Mouse (Mus musculus): ENCODE results near the gene Gm20683. TPM values are rescaled to one million over a fixed set of nuclear protein-coding genes. Genes with fewer than 3 reads are reported as not detected.
A peak's percentile ranks its signal among the peaks of the same experiment; 100 is the strongest.

Gene Gm20683
- polyA plus RNA-seq, 1 experiment from 2014 or later, result 1.4 TPM

DNA sequence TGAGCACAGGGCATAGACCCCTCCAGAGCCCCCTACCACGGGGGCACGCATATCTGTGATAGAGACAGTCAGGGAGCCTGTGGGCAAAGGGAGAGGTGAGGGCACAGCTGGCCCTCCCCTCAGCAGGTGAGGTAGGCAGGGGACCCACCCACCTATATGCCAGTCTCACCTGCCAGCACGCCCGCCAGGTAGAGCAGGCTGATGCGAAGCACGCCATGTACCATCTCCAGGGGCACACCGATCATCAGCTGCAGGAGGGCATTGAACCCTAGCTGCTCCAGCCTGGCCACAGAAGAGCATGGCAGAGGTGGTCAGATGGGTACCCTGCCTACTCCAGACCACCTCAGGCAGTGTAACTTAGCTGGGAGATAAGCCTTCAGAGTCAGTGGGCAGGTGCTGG lies 6.3 kb downstream of the Gm20683 start:
- peak overlapping the region; percentile 99; the same call in 1 of the 2 replicates for H3K4me2 ChIP-seq (replicated peaks; ENCODE audit: low read depth, low read length)
- no peak overlapping the region for H3K9ac ChIP-seq (replicated peaks; ENCODE audit: low read depth, low read length)
- no peak for ATAC-seq (ENCODE audit: insufficient number of reproducible peaks, insufficient read depth, low FRiP score, low read depth)

GRCm38 (mm10) chr17:25834595-25835222 lies 6.9 kb downstream of the Gm20683 start:
- peak overlapping the region; percentile 99 for H3K4me2 ChIP-seq (replicated peaks; ENCODE audit: low read depth, low read length)
- H3K27me3 ChIP-seq (ENCODE audit: control insufficient read depth, insufficient read depth, low read length), result no peaks in the 10 kb centered on the region
- peak overlapping the region; percentile 81 for H3K4me3 ChIP-seq (ENCODE audit: low read depth, low read length)
- no peaks in the 10 kb centered on the region for H3K9me3 ChIP-seq (ENCODE audit: control insufficient read depth, low read depth, low read length)
- peaks cover 40% of the 10 kb centered on the region for H3K36me3 ChIP-seq (ENCODE audit: control insufficient read depth, insufficient read depth, low read length)
- no peak for ATAC-seq (ENCODE audit: insufficient number of reproducible peaks, insufficient read depth, low FRiP score, low read depth)
- peak overlapping the region; percentile 74; the same call in 1 of the 2 replicates for H3K9ac ChIP-seq (replicated peaks; ENCODE audit: low read depth, low read length)
- no peak overlapping the region for H3K27ac ChIP-seq (ENCODE audit: low read length)
- peaks cover 52% of the 10 kb centered on the region for H3K4me1 ChIP-seq (ENCODE audit: control insufficient read depth, insufficient read depth, low read length)
- 77% methylated on average over 12 of the region's 12 CpGs for WGBS

More for the DNA sequence above, 6.3 kb downstream of the Gm20683 start:
- Histone ChIP-seq H3K4me3 (ENCODE audit: low read depth, low read length) (no peak overlapping the region), H3K36me3 (ENCODE audit: control insufficient read depth, insufficient read depth, low read length) (peaks cover 42% of the 10 kb centered on the region), H3K27me3 (ENCODE audit: control insufficient read depth, insufficient read depth, low read length) (no peaks in the 10 kb centered on the region), H3K4me1 (ENCODE audit: control insufficient read depth, insufficient read depth, low read length) (peaks cover 48% of the 10 kb centered on the region), H3K9me3 (ENCODE audit: control insufficient read depth, low read depth, low read length) (no peaks in the 10 kb centered on the region), H3K27ac (ENCODE audit: low read length) (no peak overlapping the region)
- 90% methylated on average over 7 of the region's 7 CpGs for WGBS

DNA sequence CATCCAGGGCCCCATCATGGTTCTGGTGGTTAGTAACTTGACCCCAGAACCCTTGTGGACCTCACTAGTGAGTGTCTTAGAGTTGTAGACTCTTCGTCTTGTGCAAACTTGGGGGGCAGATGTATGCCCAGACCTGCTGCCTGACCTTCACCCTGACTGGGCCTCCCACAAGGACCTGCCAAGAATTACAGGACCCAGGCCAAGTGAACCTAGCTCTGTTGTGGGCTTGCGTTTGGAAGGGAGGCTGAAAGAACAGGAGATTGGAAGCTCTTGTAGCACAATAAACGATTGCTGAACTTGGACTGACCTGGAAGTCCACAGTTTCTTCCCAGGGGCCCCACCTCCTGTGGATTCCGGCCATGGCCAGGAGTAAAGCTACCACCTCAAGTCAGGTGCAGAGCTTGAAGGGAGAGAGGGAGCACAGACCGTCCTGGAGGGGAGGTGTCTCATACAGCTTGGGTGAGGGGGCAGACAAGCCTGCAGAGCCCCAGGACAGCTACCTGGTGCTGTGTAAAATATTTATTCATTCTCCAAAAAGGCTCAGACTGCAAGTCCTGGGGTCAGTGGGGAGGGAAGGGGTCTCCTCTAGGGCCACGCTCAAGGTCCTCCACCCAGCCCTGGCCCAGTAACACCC lies 7.5 kb downstream of the Gm20683 start:
- H3K4me2 ChIP-seq (replicated peaks; ENCODE audit: low read depth, low read length), result peak overlapping the region; percentile 99
- H3K4me3 ChIP-seq (ENCODE audit: low read depth, low read length), result peak overlapping the region; percentile 81
- H3K36me3 ChIP-seq (ENCODE audit: control insufficient read depth, insufficient read depth, low read length), result peaks cover 36% of the 10 kb centered on the region
- H3K4me1 ChIP-seq (ENCODE audit: control insufficient read depth, insufficient read depth, low read length), result peaks cover 55% of the 10 kb centered on the region
- ATAC-seq (ENCODE audit: insufficient number of reproducible peaks, insufficient read depth, low FRiP score, low read depth), result no peak
- WGBS, result 20% methylated on average over 6 of the region's 6 CpGs
- H3K27ac ChIP-seq (ENCODE audit: low read length), result peak overlapping the region; percentile 94; the same call in 1 of the 2 replicates
- H3K9ac ChIP-seq (replicated peaks; ENCODE audit: low read depth, low read length), result peak overlapping the region; percentile 74; the same call in 1 of the 2 replicates
- no peaks in the 10 kb centered on the region for H3K9me3 ChIP-seq (ENCODE audit: control insufficient read depth, low read depth, low read length)
- no peaks in the 10 kb centered on the region for H3K27me3 ChIP-seq (ENCODE audit: control insufficient read depth, insufficient read depth, low read length)

GRCm38 (mm10) chr17:25833291-25833663 lies 8.3 kb downstream of the Gm20683 start, which contains the start of gene Stub1:
TSS of gene Stub1 (minus strand) at chr17:25833404.
- under 1% methylated on average over 24 of the region's 24 CpGs for WGBS
- peak within 1 kb of the TSS; percentile 74 for H3K9ac ChIP-seq (replicated peaks; ENCODE audit: low read depth, low read length)
- H3K4me3 ChIP-seq (ENCODE audit: low read depth, low read length), result peak within 1 kb of the TSS; percentile 81
- ATAC-seq (ENCODE audit: insufficient number of reproducible peaks, insufficient read depth, low FRiP score, low read depth), result peak; percentile 66
- peaks cover 58% of the 10 kb centered on the region for H3K4me1 ChIP-seq (ENCODE audit: control insufficient read depth, insufficient read depth, low read length)
- peak within 1 kb of the TSS; percentile 94 for H3K27ac ChIP-seq (ENCODE audit: low read length)
- peaks cover 31% of the 10 kb centered on the region for H3K36me3 ChIP-seq (ENCODE audit: control insufficient read depth, insufficient read depth, low read length)
- no peaks in the 10 kb centered on the region for H3K27me3 ChIP-seq (ENCODE audit: control insufficient read depth, insufficient read depth, low read length)
- peak within 1 kb of the TSS; percentile 99 for H3K4me2 ChIP-seq (replicated peaks; ENCODE audit: low read depth, low read length)
- no peaks in the 10 kb centered on the region for H3K9me3 ChIP-seq (ENCODE audit: control insufficient read depth, low read depth, low read length)

DNA sequence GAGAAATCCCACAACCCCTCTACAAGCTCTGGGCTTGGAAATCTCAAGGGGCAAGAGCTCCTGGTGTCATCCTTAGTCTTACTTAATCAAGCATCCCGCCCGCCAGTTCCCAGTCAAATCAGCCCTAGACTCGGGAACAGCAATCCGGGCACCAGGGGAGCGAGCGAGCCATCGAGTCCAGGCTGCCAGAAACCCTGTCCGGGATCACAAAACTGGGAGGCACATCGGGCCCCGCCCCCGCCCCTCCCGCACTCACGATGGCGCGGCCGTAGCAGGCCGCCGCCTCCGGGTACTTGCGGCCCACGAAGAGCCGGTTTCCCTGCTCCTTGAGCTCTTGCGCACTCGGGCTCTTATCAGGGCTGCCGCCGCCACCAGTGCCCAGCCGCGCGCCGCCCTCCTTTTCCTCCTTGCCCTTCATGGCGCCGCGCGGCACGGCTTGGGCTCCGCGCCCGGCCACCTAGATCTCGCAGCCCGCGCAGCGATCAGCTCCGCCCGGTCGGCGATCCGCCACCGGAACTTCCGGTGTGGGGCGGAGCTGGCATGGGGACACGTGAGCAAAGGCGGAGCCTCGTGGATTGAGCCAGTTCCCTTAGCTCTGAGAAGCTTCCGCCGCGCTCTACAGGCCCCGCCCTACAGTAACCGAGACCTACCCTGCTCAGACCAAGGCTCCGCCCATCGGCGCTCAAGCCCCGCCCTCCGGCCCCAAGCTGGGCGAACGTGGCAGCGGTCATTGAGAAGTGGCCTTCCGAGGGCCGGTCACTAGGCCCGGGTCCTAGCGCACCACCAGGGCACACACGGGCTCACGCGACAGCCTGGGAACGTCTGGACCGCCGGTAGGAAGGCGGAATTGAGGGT lies 8.9 kb downstream of the Gm20683 start:
- WGBS, result under 1% methylated on average over 70 of the region's 77 CpGs
- Histone ChIP-seq H3K9ac (replicated peaks; ENCODE audit: low read depth, low read length) (peak overlapping the region; percentile 74), H3K4me3 (ENCODE audit: low read depth, low read length) (peak overlapping the region; percentile 81), H3K27me3 (ENCODE audit: control insufficient read depth, insufficient read depth, low read length) (no peaks in the 10 kb centered on the region), H3K9me3 (ENCODE audit: control insufficient read depth, low read depth, low read length) (no peaks in the 10 kb centered on the region), H3K36me3 (ENCODE audit: control insufficient read depth, insufficient read depth, low read length) (peaks cover 25% of the 10 kb centered on the region), H3K4me1 (ENCODE audit: control insufficient read depth, insufficient read depth, low read length) (peaks cover 60% of the 10 kb centered on the region), H3K27ac (ENCODE audit: low read length) (peak overlapping the region; percentile 94), H3K4me2 (replicated peaks; ENCODE audit: low read depth, low read length) (peak overlapping the region; percentile 99)
- peak; percentile 87 for ATAC-seq (ENCODE audit: insufficient number of reproducible peaks, insufficient read depth, low FRiP score, low read depth)

- ATAC-seq (ENCODE audit: insufficient number of reproducible peaks, insufficient read depth, low FRiP score, low read depth), result no peak
- peak overlapping the region; percentile 99 for H3K4me2 ChIP-seq (replicated peaks; ENCODE audit: low read depth, low read length)
- peaks cover 28% of the 10 kb centered on the region for H3K36me3 ChIP-seq (ENCODE audit: control insufficient read depth, insufficient read depth, low read length)
- WGBS, result 55% methylated on average over 21 of the region's 21 CpGs
- H3K27me3 ChIP-seq (ENCODE audit: control insufficient read depth, insufficient read depth, low read length), result no peaks in the 10 kb centered on the region
- H3K9ac ChIP-seq (replicated peaks; ENCODE audit: low read depth, low read length), result peak overlapping the region; percentile 74
- peaks cover 50% of the 10 kb centered on the region for H3K4me1 ChIP-seq (ENCODE audit: control insufficient read depth, insufficient read depth, low read length)
- H3K9me3 ChIP-seq (ENCODE audit: control insufficient read depth, low read depth, low read length), result no peaks in the 10 kb centered on the region
- peak overlapping the region; percentile 88 for H3K27ac ChIP-seq (ENCODE audit: low read length)
- H3K4me3 ChIP-seq (ENCODE audit: low read depth, low read length), result peak overlapping the region; percentile 81
These were observed 9.9 kb downstream of the Gm20683 start for GRCm38 (mm10) chr17:25831451-25832281.

DNA sequence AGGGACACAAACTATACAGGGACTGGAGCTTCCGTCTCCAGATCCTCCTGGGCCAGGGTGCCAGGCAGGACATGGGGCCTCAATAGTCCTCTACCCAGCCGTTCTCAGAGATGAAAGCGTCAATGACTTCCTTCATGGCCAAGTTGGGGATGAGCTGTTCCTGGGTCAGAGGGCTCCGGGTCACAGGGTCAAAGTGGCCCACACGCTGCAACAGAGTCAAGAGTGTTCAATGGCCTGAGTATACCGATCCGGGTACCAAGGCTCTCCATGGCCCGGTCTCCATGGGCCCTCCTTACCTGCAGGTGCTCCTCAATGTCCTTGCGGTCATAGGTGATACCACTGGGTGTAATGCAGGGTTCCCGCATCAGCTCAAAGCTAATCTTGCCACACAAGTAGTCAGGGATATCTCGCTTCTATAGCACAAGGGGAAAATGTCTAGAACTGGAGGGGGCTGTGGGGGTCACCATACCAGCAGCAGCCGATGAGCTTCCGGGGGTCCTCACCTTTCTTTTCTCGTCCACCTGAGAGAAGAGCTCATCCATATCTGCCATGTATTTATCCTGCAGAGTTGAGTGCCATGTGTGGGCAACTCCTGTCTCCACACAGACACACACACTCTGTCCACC lies 10.6 kb downstream of the Gm20683 start:
- H3K4me1 ChIP-seq (ENCODE audit: control insufficient read depth, insufficient read depth, low read length), result peaks cover 43% of the 10 kb centered on the region
- H3K4me2 ChIP-seq (replicated peaks; ENCODE audit: low read depth, low read length), result peak overlapping the region; percentile 99; the same call in 1 of the 2 replicates
- no peak overlapping the region for H3K9ac ChIP-seq (replicated peaks; ENCODE audit: low read depth, low read length)
- WGBS, result 83% methylated on average over 14 of the region's 14 CpGs
- peak overlapping the region; percentile 81; the same call in 1 of the 2 replicates for H3K4me3 ChIP-seq (ENCODE audit: low read depth, low read length)
- no peaks in the 10 kb centered on the region for H3K27me3 ChIP-seq (ENCODE audit: control insufficient read depth, insufficient read depth, low read length)
- no peak for ATAC-seq (ENCODE audit: insufficient number of reproducible peaks, insufficient read depth, low FRiP score, low read depth)
- H3K36me3 ChIP-seq (ENCODE audit: control insufficient read depth, insufficient read depth, low read length), result peaks cover 36% of the 10 kb centered on the region
- H3K9me3 ChIP-seq (ENCODE audit: control insufficient read depth, low read depth, low read length), result no peaks in the 10 kb centered on the region
- no peak overlapping the region for H3K27ac ChIP-seq (ENCODE audit: low read length)

All from stomach, embryonic 14.5 days (tissue).